24 mouse cellular contexts compared by ENCODE assay signal in the genomic region with DNA sequence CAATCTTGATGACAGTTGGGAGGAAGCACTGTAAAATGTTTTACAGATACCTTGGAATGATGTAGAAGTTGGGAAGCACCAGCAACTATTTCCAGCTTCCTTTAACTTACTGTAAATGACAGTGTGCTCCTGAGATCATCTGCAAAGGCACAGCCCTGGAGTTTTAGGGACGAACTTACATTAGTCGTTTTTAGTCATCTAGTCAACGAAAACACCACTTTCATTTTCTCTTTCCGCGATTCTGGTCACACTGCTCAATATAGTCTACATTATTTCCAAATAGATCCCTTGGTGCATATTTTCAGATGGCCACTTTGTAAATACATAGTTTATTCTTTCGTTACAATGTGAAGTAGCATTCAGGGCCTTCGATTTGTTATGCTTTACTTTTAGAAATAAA. TPM values are rescaled to one million over a fixed set of nuclear protein-coding genes. Genes with fewer than 3 reads are reported as not detected.
DNase-seq lines count a peak whose midpoint lies in the region; ATAC-seq and TF ChIP-seq lines count a peak whose summit lies in the region.
"Had no signal": no experiment of that assay in that cellular context is flagged by ENCODE, and none has a peak within 500 bp of the region (broad histone marks: within the 10 kb centered on the region; RNA-seq: fewer than 3 reads in every experiment).

No protein-coding gene starts in this region.

- TF ChIP-seq POLR2A in CH12.LX (IDR thresholded peaks at IDR 0.05; ENCODE audit: low read depth, low read length) = no peak

- no peaks in the 10 kb centered on the region for H3K9me3 ChIP-seq in midbrain, embryonic 11.5 days (ENCODE audit: control insufficient read depth, low read length)
- no peaks in the 10 kb centered on the region for H3K9me3 ChIP-seq in midbrain, embryonic 15.5 days
- H3K9me3 ChIP-seq in CH12.LX (replicated peaks; ENCODE audit: low read length) = no peaks in the 10 kb centered on the region
- H3K9me3 ChIP-seq in forebrain, embryonic 11.5 days (ENCODE audit: control insufficient read depth, low read length) = no peaks in the 10 kb centered on the region
- H3K9me3 ChIP-seq: embryonic facial prominence, embryonic 12.5 days; forebrain, embryonic 12.5 days; heart, embryonic 13.5 days; lung, embryonic 15.5 days; midbrain, embryonic 10.5 days; neural tube, embryonic 12.5 days had no signal

- H3K36me3 ChIP-seq in midbrain, embryonic 11.5 days (ENCODE audit: control insufficient read depth, insufficient read depth, low read length) = no peaks in the 10 kb centered on the region
- no peaks in the 10 kb centered on the region for H3K36me3 ChIP-seq in midbrain, embryonic 15.5 days (replicated peaks)
- H3K36me3 ChIP-seq in CH12.LX (replicated peaks in 1 of 2; ENCODE audit: control insufficient read depth in 1 of 2, insufficient read depth in 1 of 2, low read length in 1 of 2) = peaks cover 0 to 3% of the 10 kb centered on the region in 2 experiments
- H3K36me3 ChIP-seq in forebrain, embryonic 11.5 days (ENCODE audit: control insufficient read depth, insufficient read depth, low read length) = no peaks in the 10 kb centered on the region
- H3K36me3 ChIP-seq: embryonic facial prominence, embryonic 12.5 days; forebrain, embryonic 12.5 days; heart, embryonic 13.5 days; lung, embryonic 15.5 days; midbrain, embryonic 10.5 days; neural tube, embryonic 12.5 days had no signal

- no peaks in the 10 kb centered on the region; the same call in 1 of the 2 replicates for H3K27me3 ChIP-seq in midbrain, embryonic 11.5 days (ENCODE audit: control insufficient read depth, insufficient read depth, low read length)
- no peaks in the 10 kb centered on the region for H3K27me3 ChIP-seq in midbrain, embryonic 15.5 days (replicated peaks)
- H3K27me3 ChIP-seq in CH12.LX (replicated peaks) = peaks cover 4% of the 10 kb centered on the region
- H3K27me3 ChIP-seq in forebrain, embryonic 11.5 days (ENCODE audit: control insufficient read depth, insufficient read depth, low read length) = no peaks in the 10 kb centered on the region
- H3K27me3 ChIP-seq: heart, embryonic 13.5 days; lung, embryonic 15.5 days had no signal

- no peak for ATAC-seq in midbrain, embryonic 11.5 days (ENCODE audit: low FRiP score)
- ATAC-seq in midbrain, embryonic 15.5 days (replicated peaks) = no peak
- peak; percentile 39 for ATAC-seq in inflammation-experienced regulatory T-cells, adult 6 months
- no peak for ATAC-seq in forebrain, embryonic 11.5 days (replicated peaks; ENCODE audit: low FRiP score)
- ATAC-seq: hindbrain, postnatal 0 days; Patski had no signal

- TF ChIP-seq CTCF in CH12.LX (conservative IDR thresholded peaks at IDR 0.05 in 1 of 2, IDR thresholded peaks at IDR 0.05 in 1 of 2; ENCODE audit: low read depth in 2 of 2, low read length in 2 of 2) = no peak

- in situ Hi-C loops in CH12.LX (cut with MboI; ENCODE audit: low pct_ligation_motif_present, low pct_unique_long_range_greater_than_20kb, low sequenced_read_pairs) = loop anchor here (10.0 kb wide), 1 partner anchor 62 kb away; no protein-coding TSS in a partner anchor

- peak; percentile 61 for DNase-seq in midbrain, embryonic 11.5 days (ENCODE audit: low spot score, missing footprints)
- no peak for DNase-seq in CH12.LX (ENCODE audit: extremely low read depth)
- no peak for DNase-seq in right cerebral cortex, adult 18-20 months
- DNase-seq in forebrain, embryonic 11.5 days (ENCODE audit: low spot score) = no peak
- DNase-seq in layer of hippocampus, postnatal 25 days (ENCODE audit: extremely low spot score in 1 of 2, low spot score in 1 of 2) = no peak
- DNase-seq: cerebellum, adult 18-20 months; cerebellum, postnatal 14 days; heart, postnatal 14 days; kidney, adult 11 months; kidney, postnatal 4 days; layer of hippocampus, adult 9-11 months; right cerebral cortex, postnatal 4 days had no signal

- peaks cover 47% of the 10 kb centered on the region for H3K79me2 ChIP-seq in CH12.LX (replicated peaks; ENCODE audit: control insufficient read depth, extremely low read depth, insufficient read depth, poor library complexity, severe bottlenecking)

- dilution Hi-C loops in CH12.LX (cut with MboI; ENCODE audit: extremely low pct_ligation_motif_present, extremely low pct_unique_long_range_greater_than_20kb, low sequenced_read_pairs) = no loop called here

- H3K4me1 ChIP-seq in midbrain, embryonic 11.5 days (ENCODE audit: control insufficient read depth, insufficient read depth, low read length) = peaks cover 11% of the 10 kb centered on the region
- peaks cover 38% of the 10 kb centered on the region for H3K4me1 ChIP-seq in midbrain, embryonic 15.5 days
- peaks cover 8 to 47% of the 10 kb centered on the region in 2 experiments for H3K4me1 ChIP-seq in CH12.LX (ENCODE audit: control insufficient read depth in 1 of 2, insufficient read depth in 2 of 2)
- H3K4me1 ChIP-seq in forebrain, embryonic 11.5 days (replicated peaks; ENCODE audit: control insufficient read depth, insufficient read depth, low read length) = no peaks in the 10 kb centered on the region

- H3K4me3 ChIP-seq in midbrain, embryonic 11.5 days (ENCODE audit: low read depth, low read length) = no peak overlapping the region
- H3K4me3 ChIP-seq in midbrain, embryonic 15.5 days = no peak overlapping the region
- peak overlapping the region in 2 of 3 experiments; percentile 26 to 46 for H3K4me3 ChIP-seq in CH12.LX (replicated peaks in 1 of 3; ENCODE audit: low read depth in 2 of 3, low read length in 2 of 3, poor library complexity in 1 of 3)
- H3K4me3 ChIP-seq in forebrain, embryonic 11.5 days (ENCODE audit: low read depth, low read length) = no peak overlapping the region
- H3K4me3 ChIP-seq: embryonic facial prominence, embryonic 12.5 days; forebrain, embryonic 12.5 days; heart, embryonic 13.5 days; lung, embryonic 15.5 days; midbrain, embryonic 10.5 days; neural tube, embryonic 12.5 days had no signal

- TF ChIP-seq RAD21 in CH12.LX (IDR thresholded peaks at IDR 0.05; ENCODE audit: low read depth, low read length) = no peak

- H3K9ac ChIP-seq in midbrain, embryonic 11.5 days (ENCODE audit: low read length) = no peak overlapping the region
- H3K9ac ChIP-seq in midbrain, embryonic 15.5 days = no peak overlapping the region
- H3K9ac ChIP-seq in CH12.LX (ENCODE audit: insufficient read depth, low read depth) = peak overlapping the region; percentile 98
- H3K9ac ChIP-seq in forebrain, embryonic 11.5 days (ENCODE audit: low read length) = no peak overlapping the region
- H3K9ac ChIP-seq: embryonic facial prominence, embryonic 12.5 days; forebrain, embryonic 12.5 days; heart, embryonic 13.5 days; liver, embryonic 14.5 days; lung, embryonic 15.5 days; neural tube, embryonic 12.5 days had no signal

- no peak overlapping the region for H3K4me2 ChIP-seq in midbrain, embryonic 11.5 days
- H3K4me2 ChIP-seq in midbrain, embryonic 15.5 days = no peak overlapping the region
- H3K4me2 ChIP-seq in CH12.LX (ENCODE audit: insufficient read depth, low read depth, poor library complexity, severe bottlenecking) = peak overlapping the region; percentile 91
- H3K4me2 ChIP-seq in forebrain, embryonic 11.5 days (ENCODE audit: low read depth, low read length, severe bottlenecking) = no peak overlapping the region
- H3K4me2 ChIP-seq: embryonic facial prominence, embryonic 12.5 days; forebrain, embryonic 12.5 days; heart, embryonic 13.5 days; lung, embryonic 15.5 days; neural tube, embryonic 12.5 days had no signal

- no peak overlapping the region for H3K27ac ChIP-seq in midbrain, embryonic 11.5 days (ENCODE audit: low read depth, low read length)
- no peak overlapping the region for H3K27ac ChIP-seq in midbrain, embryonic 15.5 days
- H3K27ac ChIP-seq in CH12.LX (ENCODE audit: insufficient read depth, low read depth) = 0 out of 2 replicates have a peak overlapping the region, but pooled peaks have one; percentile 42
- H3K27ac ChIP-seq in forebrain, embryonic 11.5 days (ENCODE audit: low read depth, low read length) = no peak overlapping the region
- H3K27ac ChIP-seq: embryonic facial prominence, embryonic 12.5 days; forebrain, embryonic 12.5 days; heart, embryonic 13.5 days; hindbrain, postnatal 0 days; left cerebral cortex, adult 2 months; liver, embryonic 14.5 days; lung, embryonic 15.5 days; midbrain, embryonic 10.5 days; neural tube, embryonic 12.5 days had no signal

- 93% methylated on average over 7 of the region's 7 CpGs for WGBS in midbrain, embryonic 11.5 days
- 95% methylated on average over 7 of the region's 7 CpGs for WGBS in midbrain, embryonic 15.5 days
- 95% methylated on average over 7 of the region's 7 CpGs for WGBS in forebrain, embryonic 11.5 days

- TF ChIP-seq EP300 in CH12.LX (IDR thresholded peaks at IDR 0.05; ENCODE audit: low read length) = peak; percentile 43; the same call in 1 of the 2 replicates

TF ChIP-seq in CH12.LX, 34 proteins besides CTCF, POLR2A, EP300 and RAD21:
- TF ChIP-seq ZNF384 (IDR thresholded peaks at IDR 0.05; ENCODE audit: low read depth, low read length) (no peak), IRF4 (IDR thresholded peaks at IDR 0.05; ENCODE audit: low read depth, low read length) (peak; percentile 73), SIN3A (IDR thresholded peaks at IDR 0.05; ENCODE audit: low read length) (0 out of 2 replicates have a peak, but pooled peaks have one; percentile 24), ETS1 (conservative IDR thresholded peaks at IDR 0.05; ENCODE audit: low read depth, low read length) (peak; percentile 8; the same call in 1 of the 2 replicates)

RNA-seq across cellular contexts. Expression of a gene that starts 3.6 kb away (rescaled TPM):
- 6.1 and 6.5 TPM in 2 replicates for polyA plus RNA-seq in midbrain, embryonic 11.5 days (2014; fragmentation: Nextera tagmentation; extraction: Ambion mirVana)
- 9.6 and 11.4 TPM in 2 replicates for polyA plus RNA-seq in midbrain, embryonic 15.5 days (2015; fragmentation: Nextera tagmentation; extraction: Ambion mirVana)
- total RNA-seq in CH12.LX (2012; rRNA removed) (11.7 and 16.6 TPM in 2 replicates), CH12.LX (2014; rRNA removed) (12.7 and 12.9 TPM in 2 replicates)
- polyA plus RNA-seq in CH12.LX (2012; ENCODE audit: insufficient read length, low read depth) = 9.0 and 9.3 TPM in 2 replicates
- polyA plus RNA-seq in inflammation-experienced regulatory T-cells, adult 6 months (2017; shearing (Covaris generic)) = 10 to 100 TPM in 1 of 3 experiments, 1 to 10 TPM in 2; 8.8 to 11.9 (median 9.4) TPM
- polyA plus RNA-seq in forebrain, embryonic 11.5 days (2014; fragmentation: Nextera tagmentation; extraction: Ambion mirVana) = 7.6 and 7.7 TPM in 2 replicates
- 10 to 100 TPM; 57.0 to 60.2 TPM for total RNA-seq in layer of hippocampus, postnatal 25 days (2021)
- polyA plus RNA-seq: Patski had no signal

Comparison
In these comparisons a context has a peak if more than half of its experiments do, and no peak if none do; other contexts are left out.
1. H3K4me3 ChIP-seq: peak in CH12.LX (2 of 3); none in midbrain, embryonic 11.5 days (single experiment), midbrain, embryonic 15.5 days (single experiment) and forebrain, embryonic 11.5 days (single experiment).